Mouse (Mus musculus) testis, postnatal 14 days (tissue): ENCODE measurements around the gene Stk33.

Source experiments
- DNase-seq: peaks from one replicate; pipeline ENCODE4 v3.0.0; 2021; ENCODE audit warnings: low spot score

The Stk33 gene

DNA sequence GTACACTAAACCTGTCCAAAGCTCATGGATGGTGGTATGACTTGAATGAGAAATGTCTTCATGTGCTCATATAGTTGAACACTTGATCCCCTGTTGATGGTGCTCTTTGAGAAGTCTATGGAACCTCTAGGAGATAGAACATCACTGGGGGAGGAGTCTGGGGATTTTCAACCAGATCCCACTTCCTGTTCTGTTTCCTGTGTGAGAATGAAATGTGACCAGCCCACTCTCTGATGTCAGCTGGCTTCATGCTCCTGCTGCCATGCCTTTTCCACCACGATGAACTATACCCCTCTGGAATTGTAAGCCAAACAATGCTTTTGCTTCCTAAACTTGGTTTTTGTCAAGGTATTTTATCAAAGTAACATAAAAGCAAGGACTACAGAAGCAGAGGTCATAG is 81.0 kb downstream of the Stk33 start:
- DNase-seq = no peak

DNA sequence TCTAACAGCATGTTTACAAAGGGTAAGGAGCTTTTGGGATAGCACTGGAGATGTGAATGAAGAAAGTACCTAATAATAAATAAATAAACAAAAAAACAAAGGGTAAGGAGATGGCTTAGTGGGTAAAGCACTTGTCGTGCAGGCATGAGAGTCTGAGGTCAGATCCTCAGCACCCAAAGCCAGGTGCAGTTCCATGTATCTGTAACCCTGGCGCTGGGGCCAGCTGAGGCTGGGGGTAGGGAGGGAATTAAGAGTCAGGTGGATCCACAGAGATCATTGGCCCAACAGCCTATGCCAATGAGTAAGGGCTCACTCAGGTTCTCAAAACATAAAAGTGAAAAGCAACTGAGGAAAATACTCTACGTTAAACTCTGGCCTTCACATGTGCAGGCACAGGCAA is 91.6 kb downstream of the Stk33 start:
- no peak for DNase-seq

DNA sequence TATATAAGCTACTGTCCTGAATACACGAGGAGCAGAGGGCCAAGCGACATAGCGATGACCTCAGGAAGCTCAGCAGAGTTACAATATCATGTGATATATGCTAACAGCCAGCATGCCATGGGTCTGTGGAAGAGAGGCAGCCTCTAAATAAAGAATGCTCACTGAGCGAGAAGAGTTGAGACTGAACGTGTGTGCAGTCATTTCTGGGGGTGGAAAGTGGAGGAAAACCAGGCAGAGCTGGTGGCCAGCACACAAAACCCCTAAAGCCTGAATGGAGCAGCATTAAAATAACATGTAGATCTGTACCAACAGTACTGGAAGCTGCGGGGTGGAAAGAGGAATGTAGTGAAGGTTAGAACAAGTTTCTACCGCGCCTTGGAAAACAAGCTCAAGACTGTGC is 107.2 kb downstream of the Stk33 start:
- no peak for DNase-seq

DNA sequence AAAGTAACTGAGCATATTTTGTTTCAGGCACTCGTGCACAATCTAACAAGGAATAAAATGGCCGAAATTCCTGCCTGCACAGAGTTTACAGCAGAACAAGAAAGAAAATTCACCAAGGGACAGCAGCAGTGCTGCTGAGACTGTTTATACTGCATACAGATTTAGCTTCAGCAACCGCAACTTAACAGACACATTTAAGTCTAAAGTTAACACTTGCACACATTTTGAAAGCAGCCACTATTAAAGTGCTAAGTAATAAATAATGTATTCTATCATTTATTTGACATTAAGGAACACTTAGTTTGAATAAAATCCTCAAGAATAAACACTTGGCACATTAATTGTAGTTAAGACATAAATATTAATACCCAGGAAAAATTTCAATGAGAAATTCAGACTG is 110.1 kb downstream of the Stk33 start:
- DNase-seq = no peak

DNA sequence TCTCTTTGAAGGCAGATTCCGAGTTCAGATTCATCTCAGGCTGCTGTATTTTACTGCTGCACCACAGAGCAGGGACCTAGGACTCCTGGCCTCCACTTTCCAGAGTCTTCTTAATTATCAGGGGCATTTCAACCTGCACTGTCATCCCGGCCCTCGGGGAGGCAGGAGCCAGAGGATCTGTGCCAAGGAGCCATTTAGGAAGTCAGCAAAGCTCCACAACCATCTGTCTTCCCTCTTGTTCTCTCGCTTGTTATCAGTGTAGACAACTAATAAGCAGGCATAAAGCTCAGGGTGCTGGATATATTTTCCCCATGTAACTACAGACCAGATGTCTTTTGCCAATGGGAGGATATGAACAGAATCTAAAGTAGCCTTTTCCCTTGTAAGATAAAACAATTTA is 112.1 kb downstream of the Stk33 start:
- no peak for DNase-seq

DNA sequence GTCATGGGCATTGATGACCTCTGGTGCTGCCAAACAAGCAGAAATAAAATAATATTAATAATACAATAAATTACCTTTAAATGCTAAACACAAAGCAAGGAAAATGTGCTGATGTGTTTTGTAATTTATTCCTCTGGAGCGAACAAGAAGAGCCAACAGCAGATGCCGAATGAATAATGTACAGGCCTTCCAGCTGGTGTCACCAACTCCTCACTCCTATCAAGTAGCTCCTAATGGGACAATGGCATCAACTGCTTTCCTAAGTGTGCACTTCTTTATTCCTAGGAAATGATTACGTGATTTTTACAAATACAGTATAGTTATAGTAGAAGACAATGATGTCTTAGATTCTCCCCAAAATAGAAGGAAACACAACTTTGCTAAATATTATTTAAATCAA is 113.2 kb downstream of the Stk33 start:
- DNase-seq = no peak

DNA sequence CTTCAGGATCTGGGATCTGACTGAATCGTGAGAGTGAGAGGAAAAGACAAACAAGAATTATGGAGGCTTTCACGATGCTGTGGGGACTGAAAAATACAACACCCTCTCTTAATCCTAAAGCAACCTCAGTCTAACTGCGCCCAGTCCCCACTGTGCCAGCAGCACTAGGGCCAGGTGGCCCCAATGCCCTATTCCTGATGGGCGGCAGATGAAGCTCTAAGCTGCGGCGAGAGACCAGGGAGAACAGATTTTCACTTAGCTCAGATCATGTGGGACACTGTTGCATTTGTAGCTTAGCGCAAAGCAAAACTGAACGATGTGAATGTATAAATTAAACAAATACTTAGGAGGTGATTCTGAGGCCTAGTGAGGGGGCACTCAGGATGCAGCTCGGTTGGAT is 113.7 kb downstream of the Stk33 start:
- no peak for DNase-seq

DNA sequence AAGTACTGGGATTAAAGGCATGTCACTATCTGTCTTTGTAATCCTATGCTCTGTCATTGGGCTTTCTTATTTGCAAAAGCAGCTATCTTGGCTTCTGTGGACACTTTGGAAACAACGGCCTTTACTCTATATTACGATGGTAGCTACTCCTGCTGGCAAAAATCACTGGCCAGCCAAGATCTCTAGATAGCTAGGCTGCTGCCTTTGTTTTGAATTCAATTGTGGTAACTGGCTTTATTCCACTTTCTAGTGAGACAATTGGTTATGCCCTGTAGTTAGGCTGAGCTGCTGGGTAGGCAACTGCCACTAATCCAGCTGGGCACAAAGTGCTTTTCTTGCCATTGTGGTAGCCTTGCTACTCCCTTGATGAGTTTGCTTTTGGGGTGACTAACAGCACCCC is 129.4 kb downstream of the Stk33 start:
- no peak for DNase-seq

DNA sequence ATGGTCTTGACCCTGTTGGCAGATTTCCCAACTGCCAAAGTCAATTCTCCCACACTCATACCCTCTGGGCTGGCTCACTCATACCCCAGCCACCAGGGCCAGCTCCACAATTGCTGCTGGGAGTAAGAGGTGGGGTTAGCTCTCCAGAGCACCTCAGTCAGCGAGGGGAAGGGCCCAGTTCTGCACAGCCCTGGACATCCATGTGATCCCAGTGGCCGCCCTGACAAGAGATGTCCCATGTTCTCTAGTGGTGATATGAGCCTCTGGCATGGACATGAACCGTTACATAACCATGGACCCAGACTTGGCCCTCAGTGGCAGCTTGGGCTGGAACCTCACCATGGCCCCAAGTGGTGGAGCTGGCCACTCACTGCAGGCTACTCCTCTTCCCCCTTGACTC is 143.1 kb downstream of the Stk33 start:
- no peak for DNase-seq

DNA sequence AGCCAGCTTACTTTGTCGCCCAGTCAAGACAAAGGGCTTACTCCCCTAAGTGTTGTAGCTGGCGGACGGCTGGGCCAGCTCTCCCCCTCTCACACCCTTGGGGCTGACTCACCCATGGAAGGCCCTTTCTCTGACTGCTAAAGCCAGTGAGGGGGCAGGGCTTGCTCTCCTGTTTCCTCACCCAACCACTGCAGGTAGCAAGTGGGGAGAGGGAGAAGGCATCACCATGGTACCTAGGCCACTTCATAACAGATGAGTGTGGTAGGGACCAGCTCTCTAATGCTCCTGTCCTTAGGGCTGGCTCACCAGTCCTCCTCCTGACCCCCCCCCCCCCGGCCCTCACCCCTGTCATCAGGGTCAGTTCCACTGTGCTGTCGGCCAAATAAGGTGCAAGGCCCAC is 143.5 kb downstream of the Stk33 start:
- no peak for DNase-seq

DNA sequence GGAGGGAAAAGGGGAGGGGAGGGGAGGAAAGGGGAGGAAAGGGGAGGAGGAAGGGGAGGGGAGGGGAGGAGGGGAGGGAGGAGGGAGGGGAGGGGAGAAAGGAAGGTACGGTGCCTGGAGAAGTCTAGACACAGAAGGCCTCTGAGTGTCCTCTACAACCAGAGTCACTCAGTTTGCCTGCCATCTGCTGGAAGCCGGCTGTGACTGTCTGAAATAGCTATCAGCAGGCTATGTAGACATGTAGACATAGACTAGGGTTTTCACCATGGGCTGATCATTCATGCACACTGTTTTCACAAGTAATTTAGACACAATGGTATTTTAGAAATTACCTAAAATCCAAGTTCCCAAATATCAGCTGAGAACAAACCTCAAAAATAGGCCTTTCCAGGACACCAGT is 148.4 kb downstream of the Stk33 start:
- no peak for DNase-seq

DNA sequence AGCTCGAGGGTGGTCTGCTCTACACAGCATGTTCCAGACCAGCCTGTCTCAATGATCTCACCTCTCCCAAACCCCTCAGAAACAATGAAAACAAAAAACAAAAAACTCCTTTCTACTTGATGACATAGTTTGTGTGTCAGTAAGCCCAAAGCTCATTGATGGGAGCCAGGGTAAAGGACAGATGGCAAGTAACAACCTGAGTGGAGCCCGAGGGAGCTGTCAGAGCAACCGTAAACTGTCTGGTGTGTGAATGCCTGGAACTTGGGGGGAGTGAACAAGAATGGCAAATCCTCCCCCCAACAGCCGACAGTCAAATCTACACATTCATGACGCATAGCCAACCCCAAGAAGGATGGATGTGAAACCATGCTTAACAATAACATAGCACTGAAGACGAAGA is 149.8 kb downstream of the Stk33 start:
- DNase-seq = no peak

DNA sequence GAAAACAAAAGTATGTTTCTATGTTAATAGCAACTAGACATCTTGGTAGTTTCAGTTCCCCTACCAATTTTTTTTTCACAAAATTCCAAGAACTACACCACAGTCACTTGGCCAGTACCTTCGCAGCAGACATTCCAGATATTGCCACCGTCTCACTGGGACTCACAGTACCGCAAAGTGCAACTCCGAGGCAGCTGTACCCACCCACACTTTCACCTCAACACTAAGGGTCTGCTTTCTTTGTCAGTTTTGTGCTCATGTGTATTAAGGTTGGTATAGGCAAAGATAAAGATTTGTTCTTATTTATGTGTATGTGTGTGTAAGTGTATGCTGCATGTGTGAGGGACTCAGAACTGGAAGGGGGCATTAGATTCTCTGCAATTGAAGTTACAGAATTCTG is 156.8 kb downstream of the Stk33 start:
- no peak for DNase-seq

DNA sequence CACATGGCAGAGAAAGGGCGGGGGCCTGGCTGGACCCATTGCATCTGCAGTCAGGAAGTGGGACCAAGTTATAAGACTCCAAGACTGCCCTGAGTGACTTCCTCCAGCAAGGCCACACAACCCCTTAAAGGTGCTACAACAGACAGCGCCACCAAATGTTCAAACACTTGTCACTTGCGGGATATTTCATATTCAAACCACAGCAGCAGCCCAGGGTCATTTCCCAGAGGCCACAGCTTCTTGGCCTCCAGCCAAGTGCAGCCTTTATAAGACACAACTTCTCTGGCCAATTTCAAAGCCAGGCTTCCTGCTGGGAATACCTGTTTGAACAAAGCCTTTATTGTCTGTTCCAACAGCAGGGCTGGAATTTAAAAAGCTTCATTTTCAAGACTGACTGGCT is 162.3 kb downstream of the Stk33 start:
- peak; percentile 39 for DNase-seq

DNA sequence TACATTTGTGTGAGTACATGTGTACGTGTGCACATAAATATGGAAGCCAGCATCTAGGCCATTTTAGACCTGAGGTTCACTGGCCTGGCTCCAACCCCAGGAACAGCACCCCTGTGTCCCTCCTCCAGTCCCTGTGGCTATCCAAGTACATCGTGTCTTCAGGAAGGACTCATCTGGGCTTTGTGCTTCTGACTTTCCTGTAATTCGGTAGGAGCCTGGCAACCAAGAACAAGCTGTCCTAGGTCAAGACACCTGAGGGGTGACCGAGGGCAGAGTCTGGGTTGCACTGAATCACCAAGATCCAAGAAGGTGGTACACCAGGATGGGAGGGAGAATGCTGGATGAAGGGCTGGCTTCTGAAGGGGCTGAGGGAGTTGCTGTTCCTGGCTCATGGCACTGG is 163.0 kb downstream of the Stk33 start:
- no peak for DNase-seq

DNA sequence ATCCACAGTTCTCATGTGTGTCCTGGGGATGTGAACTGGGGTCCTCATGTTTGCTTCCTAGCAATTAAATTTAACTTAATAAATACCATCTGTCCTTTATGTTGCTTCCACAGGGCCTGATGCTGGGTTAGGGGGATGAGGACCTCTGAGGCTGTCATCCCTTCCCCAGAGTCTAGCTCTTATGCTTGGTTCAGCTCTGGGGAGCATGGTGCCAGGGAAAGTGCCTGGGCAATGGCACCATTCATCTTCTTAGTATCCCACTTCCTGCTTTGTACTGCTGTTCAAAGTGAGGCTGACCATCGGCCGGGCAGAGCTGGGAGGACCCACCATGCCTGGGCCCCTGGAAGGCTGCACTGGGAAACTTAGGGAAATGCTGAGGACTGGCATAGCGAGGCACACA is 163.7 kb downstream of the Stk33 start:
- DNase-seq = no peak

DNA sequence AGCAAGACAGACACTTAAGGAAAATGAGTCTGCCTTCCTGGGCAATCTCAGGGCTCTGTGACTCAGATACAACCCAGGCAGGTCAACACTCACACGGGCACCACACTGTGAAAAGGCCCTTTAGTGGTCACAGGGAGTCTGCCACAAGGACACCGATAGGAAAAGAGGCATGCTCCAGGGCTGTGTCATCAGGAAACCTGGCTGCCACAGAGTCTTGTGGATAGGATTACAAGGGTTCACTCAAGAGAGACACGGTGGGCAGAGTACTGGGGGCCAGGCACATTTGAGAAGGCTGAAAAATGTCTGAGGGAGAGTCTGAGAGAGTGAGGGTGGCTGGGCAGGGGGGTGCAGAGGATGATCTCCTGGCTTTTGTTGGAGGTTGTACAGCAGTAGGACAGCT is 164.6 kb downstream of the Stk33 start:
- DNase-seq = no peak

DNA sequence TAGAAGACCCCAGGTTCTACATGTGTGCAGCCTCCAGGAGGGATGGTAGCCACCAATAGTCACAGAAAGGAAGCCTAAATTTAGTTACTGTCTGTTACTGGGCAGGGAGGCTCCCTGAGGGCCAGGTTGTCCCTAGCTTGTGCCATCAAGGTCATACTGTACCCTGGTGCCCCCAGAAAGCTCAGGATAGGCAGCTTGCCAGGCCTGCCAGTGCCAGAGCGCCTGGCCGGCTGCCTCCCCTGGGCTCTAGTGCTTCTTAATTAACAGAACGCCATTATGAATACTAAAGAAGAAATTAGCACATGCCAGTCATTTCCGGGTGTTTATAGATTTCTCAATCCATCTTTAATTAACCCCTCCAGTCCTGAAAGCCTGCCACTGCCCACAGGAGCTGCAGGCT is 169.8 kb downstream of the Stk33 start:
- DNase-seq = peak; percentile 67

DNA sequence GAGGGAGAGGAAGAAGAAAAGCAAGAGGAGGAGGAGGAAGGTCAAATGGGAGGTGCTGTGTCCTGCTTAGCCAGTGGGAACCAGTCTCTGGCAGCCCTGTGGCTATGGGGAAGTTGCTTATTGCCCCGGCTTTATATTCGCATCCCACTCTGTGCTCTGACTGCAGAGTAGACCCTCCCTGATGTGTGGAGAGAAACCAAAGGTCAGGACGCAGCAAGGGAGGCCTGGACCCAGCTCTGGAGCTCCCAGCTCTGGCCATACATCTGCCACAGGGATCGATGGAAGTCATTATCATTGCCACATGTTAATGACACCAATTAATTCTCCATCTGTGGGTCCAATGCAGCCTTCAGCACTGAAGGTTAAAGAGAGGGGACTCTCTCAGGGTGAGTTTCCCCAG is 171.5 kb downstream of the Stk33 start:
- DNase-seq = no peak

DNA sequence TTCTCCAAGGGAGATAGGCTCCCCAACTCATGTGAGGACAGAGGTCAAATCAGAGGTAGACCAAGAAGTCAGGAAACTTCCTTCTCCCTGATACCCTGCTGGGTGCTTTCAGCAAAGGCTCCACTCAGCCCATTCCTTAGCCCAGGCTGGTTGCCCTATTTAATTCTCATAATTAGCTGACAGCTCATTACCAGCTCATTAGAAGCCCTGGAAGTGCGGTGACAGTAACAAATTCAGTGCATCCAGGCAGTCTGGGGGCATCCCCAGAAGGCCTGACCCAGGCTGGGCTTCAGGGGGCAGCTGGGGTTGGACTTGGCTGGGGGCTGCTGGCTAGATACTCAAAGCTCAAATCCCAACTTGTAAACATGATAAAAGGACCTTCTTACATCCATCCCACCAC is 172.7 kb downstream of the Stk33 start:
- no peak for DNase-seq

DNA sequence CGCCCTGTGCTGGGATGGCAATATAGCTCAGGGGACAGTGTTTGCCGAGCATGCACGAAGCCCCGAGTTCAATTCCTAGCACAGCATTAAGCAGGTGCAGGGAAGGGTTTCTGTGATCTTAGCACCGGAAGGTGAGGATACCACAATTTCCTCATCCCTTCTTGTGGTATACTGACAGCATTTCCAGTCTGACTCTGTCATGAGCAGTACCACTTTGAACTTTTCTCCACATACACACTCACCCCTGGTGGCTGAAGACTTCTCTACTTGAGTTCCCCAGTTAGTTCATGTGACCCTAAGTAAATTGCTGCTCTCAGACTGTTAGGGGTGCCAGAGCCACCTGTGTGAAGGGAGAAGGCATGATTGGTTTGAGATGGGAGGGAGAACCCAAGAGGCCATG is 173.3 kb downstream of the Stk33 start:
- DNase-seq = no peak

DNA sequence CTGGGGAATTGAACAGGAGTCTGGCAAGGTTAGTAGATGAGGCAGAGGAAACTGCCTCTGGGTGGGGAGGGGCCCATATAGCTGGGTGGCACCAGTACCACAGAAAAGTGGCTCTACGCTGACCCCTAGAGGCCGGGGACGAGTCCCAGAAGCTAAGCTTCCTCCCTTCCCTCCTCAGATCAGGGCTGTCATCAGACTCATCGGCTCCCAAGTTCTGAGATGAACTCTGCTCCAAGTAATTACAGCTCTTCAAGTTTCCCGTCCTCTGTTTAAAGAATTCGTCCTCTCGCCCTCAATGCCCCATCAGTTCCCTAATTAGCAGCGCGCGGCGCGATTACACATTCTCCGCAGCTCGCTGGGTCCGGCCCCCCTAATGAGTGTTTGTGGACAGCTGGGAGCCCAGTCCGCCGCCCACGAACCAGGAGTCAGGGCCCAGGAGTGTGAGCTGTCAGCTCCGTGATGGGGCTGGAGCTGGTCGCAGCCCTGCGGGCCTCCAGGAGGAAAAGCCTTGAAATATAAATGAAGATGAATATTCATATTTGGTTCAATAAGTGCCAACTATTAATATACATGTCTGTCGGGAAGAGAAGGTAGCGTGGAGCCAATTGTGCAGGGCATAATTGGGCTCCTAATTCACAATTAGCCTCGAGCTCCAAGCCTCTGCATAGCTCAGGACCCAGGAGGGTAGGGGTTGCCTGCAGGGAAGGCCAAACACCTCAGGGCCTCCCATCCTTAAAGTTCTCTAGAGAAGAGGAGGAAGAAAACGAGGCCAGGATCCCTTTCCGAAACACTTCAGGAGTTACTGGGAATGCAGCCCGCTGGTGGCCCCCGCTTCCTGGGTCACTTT is 183.2 kb downstream of the Stk33 start:
- DNase-seq = peak; percentile 28

DNA sequence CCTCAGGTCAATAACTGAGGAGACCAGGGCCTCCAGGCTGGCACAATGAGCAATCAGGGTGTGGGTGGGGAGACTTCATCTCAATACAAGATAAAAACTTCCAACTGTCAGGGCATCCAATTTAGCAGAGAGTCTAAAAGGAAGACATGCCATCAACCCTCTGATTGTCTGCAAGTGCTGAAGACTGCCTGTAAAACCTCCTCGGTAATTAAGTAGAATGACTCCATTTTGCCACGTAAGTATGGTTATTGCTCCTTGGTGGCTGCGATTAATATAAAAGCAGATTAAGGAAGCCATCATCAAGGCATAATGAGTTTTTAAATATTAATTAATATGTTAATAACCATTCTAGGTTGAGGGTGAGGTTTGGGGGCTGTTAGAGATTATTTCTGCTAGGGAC is 187.5 kb downstream of the Stk33 start:
- no peak for DNase-seq

DNA sequence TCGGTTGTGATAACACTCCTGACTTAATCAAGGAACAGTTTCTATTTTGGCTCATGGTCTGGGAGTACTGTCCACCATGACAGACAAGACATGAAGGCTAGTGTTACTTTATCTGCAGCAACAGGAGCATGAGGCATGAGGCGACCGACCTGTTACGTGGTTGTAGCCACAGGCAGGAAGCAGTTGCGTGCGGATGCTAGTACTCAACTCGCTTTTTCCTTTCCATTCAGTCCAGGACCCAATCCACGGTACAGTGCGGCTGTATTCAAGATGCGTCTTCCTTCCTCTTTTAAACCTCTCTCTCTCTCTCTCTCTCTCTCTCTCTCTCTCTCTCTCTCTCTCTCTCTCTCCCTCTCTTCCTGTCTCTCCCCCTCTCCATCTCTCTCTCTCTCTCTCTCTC is 194.1 kb downstream of the Stk33 start:
- DNase-seq = no peak

DNA sequence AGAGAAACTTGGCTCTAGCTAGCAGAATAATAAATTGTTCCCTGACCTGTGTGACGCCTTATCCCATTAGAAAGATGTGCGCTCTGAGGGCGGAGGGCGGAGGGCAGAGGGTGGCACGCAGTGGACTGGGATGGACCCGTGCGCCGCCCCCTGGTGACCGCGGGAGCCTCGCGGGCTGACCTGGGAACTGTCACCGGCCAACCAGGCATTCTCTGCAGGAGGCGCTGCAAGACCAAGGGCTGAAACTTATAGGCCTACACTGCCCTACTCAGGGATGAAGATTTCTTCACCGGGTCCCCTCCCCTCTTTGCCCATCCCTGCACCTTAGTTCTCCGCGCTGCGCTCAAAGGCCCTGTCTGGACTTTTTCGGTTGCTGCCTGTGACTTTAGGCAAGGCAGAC is 197.6 kb downstream of the Stk33 start:
- DNase-seq = no peak
